Mouse (Mus musculus) forelimb bud, embryonic 11.5 days (tissue): ENCODE data around the gene Klra2.
"Not testable (repeated sequence)": the region's sequence is repeated elsewhere in the genome, so short reads cannot be mapped to it uniquely, and the experiment has no call there.

Source experiments
- DNase-seq: peaks from one replicate; pipeline ENCODE4 v3.0.0-alpha.2; 2012; ENCODE audit warnings: low read depth, low spot score

Klra2 gene

DNA sequence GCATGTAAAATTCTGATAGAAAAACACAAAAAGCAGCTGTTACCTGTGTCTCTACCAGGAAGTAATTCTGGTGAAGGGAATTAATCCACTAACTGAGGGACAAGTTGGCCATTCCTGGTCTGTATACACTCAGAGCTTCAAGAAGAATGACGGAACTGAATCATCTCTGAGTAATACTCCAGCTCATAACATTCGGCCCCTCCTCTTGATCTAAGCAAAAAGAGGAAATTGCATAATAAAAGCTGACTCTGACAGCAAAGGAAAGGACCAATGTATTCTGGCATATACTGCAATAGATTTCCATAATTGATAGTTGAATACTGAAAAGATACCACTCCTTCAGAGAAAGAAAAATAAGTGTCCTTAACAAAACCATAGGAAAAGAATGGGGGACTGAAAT is at the start of gene Klra2:
Klra2 (minus strand) TSS at position 157 of the 400 bp plus-strand sequence.
- DNase-seq: no peak

DNA sequence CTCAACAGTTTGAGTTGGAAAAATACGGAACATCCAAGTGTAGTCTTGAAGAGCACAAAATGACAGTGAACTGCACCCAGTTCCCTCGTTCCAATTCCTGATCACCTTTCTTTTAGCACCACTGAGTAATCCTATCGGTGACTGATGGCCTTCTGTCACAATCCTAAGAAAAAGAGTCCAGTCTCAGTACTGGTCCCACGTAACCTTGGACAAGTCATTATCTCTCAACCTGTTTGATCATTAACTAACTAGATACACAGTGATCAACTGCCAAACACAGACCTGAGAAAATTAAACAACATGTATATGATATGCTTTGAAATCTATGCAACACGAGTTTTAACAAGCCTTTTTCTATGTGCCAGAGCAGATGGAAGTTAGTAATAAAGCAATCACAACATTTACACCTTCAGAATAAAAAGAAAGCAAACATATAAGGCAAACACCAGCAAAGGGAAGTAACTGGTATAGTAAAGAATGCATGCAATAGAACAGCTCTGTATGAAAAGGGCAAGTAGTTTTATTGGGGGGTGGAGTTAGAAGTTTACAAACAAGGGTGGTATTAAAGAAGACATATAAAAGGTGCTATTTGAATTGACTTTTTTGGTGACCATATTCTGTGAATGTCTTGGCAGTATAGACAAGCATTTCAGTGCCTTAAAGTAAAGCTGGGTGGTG is 47.4 kb upstream of the Klra2 start:
- no peak for DNase-seq

DNA sequence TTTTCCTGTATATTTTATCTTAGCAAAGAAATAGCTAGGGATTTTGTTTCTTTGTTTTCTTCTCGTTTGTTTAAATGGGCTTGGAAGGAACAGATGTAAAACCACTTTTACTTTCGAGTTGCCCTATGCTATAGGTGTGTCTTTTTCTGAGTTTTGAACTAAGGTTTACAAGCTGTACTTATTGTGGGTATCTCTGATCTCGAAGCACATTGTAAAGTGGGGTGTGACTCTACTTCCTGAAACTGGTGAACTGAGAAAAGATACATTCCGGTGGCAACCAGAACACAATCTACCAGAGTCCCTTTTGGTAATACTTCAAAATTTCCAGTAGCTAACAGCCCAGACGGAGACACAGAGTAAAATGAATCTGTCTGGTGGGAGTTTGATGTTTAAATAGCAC is 46.8 kb upstream of the Klra2 start:
- no peak for DNase-seq

DNA sequence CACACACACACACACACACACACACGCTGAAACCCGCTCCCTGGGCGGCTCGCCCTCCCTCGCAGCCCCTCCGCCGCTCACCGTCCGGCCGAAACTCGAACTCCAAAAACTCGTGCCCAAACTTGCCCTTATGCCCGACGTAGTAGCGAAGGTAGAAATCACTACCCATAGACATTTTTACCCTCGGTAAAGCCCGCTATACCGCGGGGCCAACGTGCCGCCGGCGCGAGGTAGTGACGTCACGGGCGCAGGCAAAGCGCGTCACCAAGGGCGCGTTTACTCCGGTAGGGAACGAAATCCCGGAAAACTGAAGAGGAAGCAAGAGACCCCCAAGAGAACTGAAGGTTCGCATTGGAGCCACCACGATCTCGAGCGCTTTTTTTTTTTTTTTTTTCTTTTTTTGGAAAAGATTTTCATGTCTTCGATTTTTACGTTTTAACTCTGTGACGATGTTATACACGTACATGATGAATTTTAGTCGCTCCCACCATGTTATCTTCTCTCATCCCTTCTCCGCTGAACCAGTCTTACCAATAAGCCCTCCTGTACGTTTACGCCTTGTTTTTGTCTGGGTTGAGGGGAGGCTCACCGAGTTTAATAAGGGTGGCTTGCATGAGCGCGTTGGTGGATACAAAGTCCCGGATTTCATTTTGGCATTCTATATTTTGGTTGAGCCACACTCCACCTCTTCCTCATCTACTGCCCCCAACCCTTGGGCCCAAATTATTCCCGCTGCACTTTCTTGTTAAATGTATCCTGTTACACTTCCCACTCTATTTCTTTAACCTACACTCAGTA is 46.0 kb upstream of the Klra2 start, which contains the start of gene Magohb:
Magohb (minus strand) TSS at position 254 of the 798 bp plus-strand sequence.
- peak; percentile 85 for DNase-seq

DNA sequence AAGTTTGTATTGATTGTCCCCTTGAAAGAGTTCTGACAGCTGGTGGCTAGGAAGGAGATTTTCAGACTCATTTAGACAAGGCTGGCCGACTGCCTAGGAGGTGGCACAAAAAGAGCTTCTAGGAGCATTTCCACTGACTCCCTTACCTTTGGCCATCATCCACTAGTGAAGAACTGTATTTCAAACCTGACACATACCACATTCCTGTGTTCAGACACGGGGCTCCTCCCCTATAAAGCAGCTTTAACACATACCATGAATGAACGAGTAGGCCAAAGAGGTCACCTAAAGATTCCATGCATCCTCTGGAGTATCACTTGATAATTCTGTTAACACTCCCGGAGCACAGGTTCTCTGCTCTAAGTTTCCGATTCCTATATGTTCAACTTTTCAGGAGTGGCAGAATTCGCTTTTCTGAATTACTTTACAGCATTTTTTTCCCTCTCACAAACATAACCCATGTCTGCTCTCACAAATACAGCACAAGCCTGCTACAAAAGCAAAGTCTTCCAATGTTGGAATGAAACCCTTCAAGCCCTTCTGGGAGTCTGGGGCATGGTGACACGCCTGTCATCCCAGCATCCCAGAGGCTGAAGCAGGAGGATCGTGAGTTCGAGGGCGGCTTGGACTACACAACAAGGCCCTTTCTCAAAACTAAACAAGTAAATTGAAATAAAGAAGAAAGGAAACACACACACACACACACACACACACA is 45.3 kb upstream of the Klra2 start:
- DNase-seq: peak; percentile 0

DNA sequence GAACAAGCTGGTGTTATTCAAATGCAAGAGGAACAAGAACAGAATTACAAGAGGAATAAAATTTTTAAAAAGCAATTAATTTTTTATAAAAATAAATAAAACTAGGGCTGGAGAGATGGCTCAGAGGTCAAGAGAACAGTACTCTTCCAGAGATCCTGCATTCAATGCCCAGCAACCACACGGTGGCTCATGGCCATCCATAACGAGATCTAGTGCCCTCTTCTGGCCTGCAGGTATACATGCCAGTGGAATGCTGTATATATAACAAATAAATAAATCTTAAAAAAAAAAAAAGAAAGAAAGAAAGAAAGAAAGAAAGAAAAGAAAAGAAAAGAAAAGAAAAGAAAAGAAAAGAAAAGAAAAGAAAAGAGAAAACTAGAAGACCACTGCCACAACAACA is 43.3 kb upstream of the Klra2 start:
- DNase-seq: peak; percentile 13

DNA sequence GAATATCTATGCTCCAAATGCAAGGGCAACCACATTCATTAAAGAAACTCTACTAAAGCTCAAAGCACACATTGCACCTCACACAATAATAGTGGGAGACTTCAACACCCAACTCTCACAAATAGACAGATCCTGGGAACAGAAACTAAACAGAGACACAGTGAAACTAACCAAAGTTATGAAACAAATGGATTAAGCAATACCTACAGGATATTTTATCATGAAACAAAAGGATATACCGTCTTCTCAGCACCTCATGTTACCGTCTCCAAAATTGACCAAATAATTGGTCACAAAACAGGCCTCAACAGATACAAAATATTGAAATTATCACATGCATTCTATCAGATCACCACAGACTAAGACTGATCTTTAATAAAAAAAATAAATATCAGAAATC is 31.0 kb upstream of the Klra2 start:
- not testable (repeated sequence) for DNase-seq

DNA sequence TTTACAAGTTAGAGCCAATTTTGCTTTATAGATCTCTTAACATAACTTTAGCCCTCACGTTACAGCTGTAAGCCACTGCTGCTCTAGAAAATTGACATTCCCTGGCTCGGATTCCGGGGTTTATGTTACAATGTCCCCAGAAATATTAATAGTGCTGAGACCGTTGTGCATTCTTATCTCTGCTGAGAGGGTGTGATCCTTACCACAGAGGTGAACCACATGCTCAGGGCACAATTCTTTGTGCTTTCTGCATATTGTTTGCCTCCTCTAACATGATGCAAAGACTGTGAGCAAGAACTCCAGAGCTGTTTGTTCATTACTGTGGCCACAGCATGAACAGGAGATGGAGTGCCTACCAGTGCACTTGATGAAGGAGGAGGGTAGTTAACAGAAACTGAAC is 29.5 kb upstream of the Klra2 start:
- DNase-seq: no peak

DNA sequence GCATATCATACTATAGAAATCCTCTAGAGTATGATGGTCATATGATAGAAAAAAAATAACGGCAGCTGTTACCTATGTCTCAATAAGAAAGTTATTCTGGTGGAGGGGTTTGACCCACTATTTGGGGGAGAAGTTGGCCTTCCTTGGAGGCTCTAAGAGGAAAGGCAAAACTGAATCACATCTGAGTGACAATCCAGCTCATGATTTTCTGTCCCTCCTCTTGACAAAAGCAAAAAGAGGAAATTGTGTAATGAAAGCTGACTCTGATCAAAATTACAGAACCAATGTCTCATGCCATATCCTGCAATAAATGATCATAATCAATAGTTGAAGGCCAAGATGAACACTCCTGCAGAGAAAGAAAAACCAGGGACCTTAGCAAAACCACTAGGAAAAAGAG is 25.1 kb upstream of the Klra2 start:
- DNase-seq: no peak

DNA sequence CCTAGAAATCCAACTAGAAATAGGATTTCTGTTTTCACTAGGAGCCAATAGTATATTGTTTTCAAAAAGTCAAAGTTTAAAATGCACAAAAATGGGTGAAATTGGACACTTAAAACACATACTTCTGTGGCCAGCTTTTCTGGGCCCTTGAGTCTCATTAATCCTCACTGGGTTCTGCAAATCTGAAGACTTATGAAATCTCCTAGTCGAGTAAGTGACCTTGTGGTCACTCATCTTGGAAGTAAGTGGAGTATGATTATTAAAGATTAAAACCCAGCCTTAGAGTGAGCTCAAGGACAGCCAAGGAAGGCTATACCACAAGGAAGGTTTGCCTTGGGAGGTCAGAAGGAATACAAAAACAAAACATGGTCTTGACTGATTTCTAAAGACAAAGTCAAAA is 23.1 kb upstream of the Klra2 start:
- no peak for DNase-seq

DNA sequence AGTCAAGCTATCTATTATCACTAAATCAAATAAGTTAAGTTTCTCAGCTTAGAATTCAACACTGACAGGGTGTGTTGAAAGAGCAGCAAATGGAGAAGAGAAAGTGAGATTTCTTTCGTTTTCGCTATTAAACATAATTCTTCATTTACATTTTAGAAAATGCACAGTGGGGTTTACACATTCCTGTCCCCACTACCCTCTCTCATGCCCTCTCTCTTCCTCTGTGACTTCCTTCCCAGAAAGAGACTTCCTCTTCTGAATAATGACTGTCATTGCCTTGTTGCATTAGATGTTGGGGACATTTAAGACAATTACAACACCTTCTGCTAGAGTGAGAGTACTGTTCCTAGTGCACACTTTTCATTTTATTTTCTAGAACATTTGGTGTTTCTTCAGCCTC is 22.4 kb upstream of the Klra2 start:
- DNase-seq: no peak

DNA sequence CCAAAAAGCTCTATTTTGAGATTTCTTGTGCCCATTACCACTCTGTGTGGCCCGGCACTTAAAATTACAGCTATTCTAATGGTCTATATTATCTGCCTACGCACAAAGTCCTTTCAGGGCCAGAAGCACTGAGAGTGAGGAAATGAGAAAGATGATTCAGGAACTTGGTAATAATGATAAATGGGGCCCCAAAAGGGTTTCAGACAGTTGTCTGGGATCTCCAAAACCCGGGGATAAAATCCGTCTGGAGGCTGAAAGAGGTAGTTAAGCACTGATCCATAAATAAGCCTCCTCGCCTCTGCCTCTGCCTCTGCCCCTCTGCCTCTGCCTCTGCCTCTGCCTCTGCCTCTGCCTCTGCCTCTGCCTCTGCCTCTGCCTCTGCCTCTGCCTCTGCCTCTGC is 17.0 kb upstream of the Klra2 start:
- no peak for DNase-seq

DNA sequence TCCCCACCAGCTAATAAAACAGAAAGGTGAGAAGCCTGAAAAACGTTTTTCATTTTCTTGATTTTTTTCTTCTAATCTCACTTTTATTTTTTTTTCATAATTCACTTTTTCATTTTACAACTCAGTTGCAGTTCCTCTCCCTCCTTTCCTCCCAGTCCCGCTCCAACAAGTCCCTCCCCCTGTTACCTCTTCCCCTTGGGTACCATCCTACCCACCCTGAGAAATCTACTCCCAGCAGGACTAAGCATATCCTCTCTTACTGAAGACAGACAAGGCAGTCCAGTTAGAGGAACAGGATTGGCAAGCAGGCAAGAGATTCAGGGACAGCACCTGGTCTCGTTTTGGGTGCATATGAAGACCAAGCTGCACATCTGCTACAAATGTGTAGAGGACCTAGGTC is 15.6 kb upstream of the Klra2 start:
- no peak for DNase-seq

DNA sequence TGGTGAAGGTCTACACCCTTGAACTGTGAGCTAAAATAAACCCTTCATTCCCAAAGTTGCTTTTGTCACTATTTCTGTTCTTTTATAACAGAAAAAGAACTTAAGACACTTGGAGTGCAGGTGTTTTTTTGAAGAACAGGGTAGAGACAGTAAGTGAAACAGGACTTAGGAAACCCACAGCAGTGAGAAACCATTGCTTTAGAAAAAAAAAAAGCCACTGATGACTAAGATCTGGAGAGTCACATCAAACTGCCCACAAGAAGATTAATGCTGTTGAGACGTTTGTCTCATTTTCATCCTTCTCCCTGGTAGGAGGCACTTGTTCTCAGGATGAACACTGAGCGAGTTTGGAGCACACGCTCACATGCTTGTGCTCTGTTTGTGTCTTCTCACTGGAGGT is 14.8 kb upstream of the Klra2 start:
- no peak for DNase-seq

DNA sequence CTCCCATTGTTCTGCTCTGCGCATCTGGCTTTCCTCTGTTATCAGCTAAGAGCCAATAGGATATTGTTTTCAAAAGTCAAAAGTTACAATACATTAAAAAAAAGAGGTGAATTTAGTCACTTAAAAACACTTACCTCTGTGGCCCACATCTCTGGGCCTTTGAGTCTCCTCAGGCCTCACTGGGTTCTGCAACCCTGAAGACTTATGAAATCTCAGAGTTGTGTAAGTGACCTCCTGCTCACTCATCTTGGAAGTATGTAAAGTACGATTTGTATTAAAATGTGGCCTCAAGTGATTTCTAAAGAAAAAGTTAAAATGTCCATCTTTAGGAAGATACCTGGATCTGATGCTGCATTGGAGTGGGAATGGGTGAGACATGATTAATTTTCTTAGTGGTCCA is 2.1 kb downstream of the Klra2 start:
- DNase-seq: no peak
